Mouse (Mus musculus) heart, adult 2 months (tissue): ENCODE measurements around the gene Plekhm3. TPM values are rescaled to one million over a fixed set of nuclear protein-coding genes. Genes with fewer than 3 reads are reported as not detected.

Source experiments
- DNase-seq, 2 experiments: peaks; one replicate each; pipeline ENCODE4 v3.0.0; 2021
- H3K27ac ChIP-seq: fragments of 200-600 bp; 2 replicates; pipeline ENCODE4 v1.8.1; 2022
- H3K27me3 ChIP-seq: fragments of 200-500 bp; 2 replicates; pipeline ENCODE4 v1.6.1; 2012; ENCODE audit warnings: mild to moderate bottlenecking, low read length, inconsistent platforms, mixed read lengths; ENCODE audit not compliant: control insufficient read depth, insufficient read depth
- H3K36me3 ChIP-seq: fragments of 200-500 bp; 2 replicates; pipeline ENCODE4 v1.6.1; 2012; ENCODE audit warnings: low read length, inconsistent platforms; ENCODE audit not compliant: control insufficient read depth, insufficient read depth
- H3K4me1 ChIP-seq: fragments of 200-500 bp; 2 replicates; pipeline ENCODE4 v1.6.1; 2011; ENCODE audit warnings: low read length; ENCODE audit not compliant: control insufficient read depth, insufficient read depth
- H3K4me3 ChIP-seq: fragments of 200-600 bp; 2 replicates; pipeline ENCODE4 v1.8.1; 2022
- H3K79me2 ChIP-seq: fragments of 200-500 bp; replicated peaks from 2 replicates; pipeline ENCODE4 v1.6.1; 2012; ENCODE audit warnings: mild to moderate bottlenecking, inconsistent platforms, low read length, moderate library complexity, mixed read lengths; ENCODE audit not compliant: control insufficient read depth, insufficient read depth
- H3K9ac ChIP-seq: fragments of 200-500 bp; 2 replicates; pipeline ENCODE4 v1.6.1; 2012; ENCODE audit warnings: low read depth, mild to moderate bottlenecking, control low read depth, inconsistent platforms, low read length, mixed read lengths
- CTCF ChIP-seq: fragments of 200-600 bp; IDR thresholded peaks from 2 replicates; pipeline ENCODE4 v1.8.1; 2022; ENCODE audit warnings: antibody characterized with exemption, mild to moderate bottlenecking, moderate library complexity
- EP300 ChIP-seq: fragments of 200-500 bp; IDR thresholded peaks from 2 replicates; pipeline ENCODE4 v1.6.1; 2011; ENCODE audit warnings: low read depth, low read length, control low read depth; ENCODE audit not compliant: insufficient read depth
- POLR2A ChIP-seq: fragments of 200-500 bp; IDR thresholded peaks from 2 replicates; pipeline ENCODE4 v1.6.1; 2011; ENCODE audit warnings: mild to moderate bottlenecking, low read depth, low read length, control low read depth; ENCODE audit not compliant: insufficient read depth
- WGBS: fragments of 180-500 bp; shearing (Covaris S2); methylation state at CpG from one replicate; pipeline ENCODE4 v1.1.7; 2018; 5-methylcytosine and 5-hydroxymethylcytosine counted together
- intact Hi-C: fragments of 180-260 bp; cut with DNase I; formaldehyde crosslinking; loops from one replicate; pipeline ENCODE4 v1.15.1; 2025
- polyA plus RNA-seq: library from polyadenylated mRNA; depleted of rRNA; stranded (reverse); fragments of >200 nt; gene quantifications from 2 replicates; pipeline ENCODE4 v1.2.3, GENCODE M21; 2012
- total RNA-seq, 2 experiments: library from RNA; stranded (reverse); gene quantifications; 2 replicates each; pipeline ENCODE4 v1.2.3; 2021

The Plekhm3 gene
- total and polyA plus RNA-seq, 3 experiments = 3.3 to 6.9 (median 6.8) TPM

DNA sequence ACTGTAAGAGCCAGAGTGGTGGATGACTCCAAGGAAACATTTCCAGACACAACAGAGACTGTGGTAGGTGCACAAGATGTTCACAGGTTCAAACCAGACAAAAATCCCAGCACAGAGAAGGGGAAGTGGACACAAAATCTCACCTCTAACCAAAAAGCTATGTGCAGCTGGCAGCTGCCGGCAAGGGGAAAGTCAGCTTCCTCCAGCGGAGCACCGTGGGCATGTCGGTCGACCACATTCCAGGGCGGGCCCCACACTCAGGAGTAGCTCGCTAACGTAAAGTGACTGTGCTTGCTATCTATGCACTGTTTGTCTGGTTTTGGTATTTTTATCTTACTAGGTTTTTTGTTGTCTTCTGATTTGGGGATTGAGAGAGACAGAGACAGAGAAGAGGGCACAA is 7.2 kb downstream of the Plekhm3 start:
- no peaks in the 10 kb centered on the region for H3K27me3 ChIP-seq
- H3K79me2 ChIP-seq = peaks cover 2% of the 10 kb centered on the region; the same call in 1 of the 2 replicates
- no peaks in the 10 kb centered on the region; the same call in 1 of the 2 replicates for H3K36me3 ChIP-seq
- H3K4me1 ChIP-seq = peaks cover 1% of the 10 kb centered on the region; the same call in 1 of the 2 replicates
- no peak for TF ChIP-seq EP300
- no peak for TF ChIP-seq POLR2A
- H3K4me3 ChIP-seq = no peak overlapping the region
- WGBS = 69% methylated on average over 8 of the region's 8 CpGs
- no peak overlapping the region for H3K9ac ChIP-seq
- no peak for DNase-seq
- intact Hi-C loops = no loop called here
- no peak overlapping the region for H3K27ac ChIP-seq

DNA sequence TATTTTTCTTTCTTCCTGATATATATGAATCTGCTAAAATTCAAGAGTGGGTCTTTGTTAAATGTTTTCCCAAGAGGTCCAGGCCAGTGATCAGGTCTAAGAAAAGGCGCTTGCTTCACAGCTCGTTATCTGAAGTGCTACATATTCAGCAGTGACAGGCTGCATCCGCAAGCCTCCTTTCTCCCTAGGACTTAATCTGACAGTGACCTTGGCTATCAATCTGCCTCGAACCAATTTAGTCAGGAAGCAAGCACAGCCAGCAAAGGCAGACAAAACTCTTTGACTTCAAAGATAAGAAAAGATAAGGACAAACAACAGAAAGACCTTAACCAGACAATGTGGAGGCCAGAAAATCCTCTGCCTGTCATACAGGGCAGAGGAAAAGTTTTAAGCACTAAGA is 10.5 kb downstream of the Plekhm3 start:
- H3K9ac ChIP-seq = no peak overlapping the region
- WGBS = 27% methylated on average over 4 of the region's 4 CpGs
- peaks cover 1% of the 10 kb centered on the region; the same call in 1 of the 2 replicates for H3K4me1 ChIP-seq
- intact Hi-C loops = no loop called here
- no peak overlapping the region for H3K27ac ChIP-seq
- H3K27me3 ChIP-seq = no peaks in the 10 kb centered on the region
- H3K4me3 ChIP-seq = no peak overlapping the region
- H3K79me2 ChIP-seq = peaks cover 2% of the 10 kb centered on the region; the same call in 1 of the 2 replicates
- H3K36me3 ChIP-seq = no peaks in the 10 kb centered on the region; the same call in 1 of the 2 replicates
- TF ChIP-seq CTCF = no peak
- no peak for TF ChIP-seq EP300
- no peak for TF ChIP-seq POLR2A
- DNase-seq = no peak

DNA sequence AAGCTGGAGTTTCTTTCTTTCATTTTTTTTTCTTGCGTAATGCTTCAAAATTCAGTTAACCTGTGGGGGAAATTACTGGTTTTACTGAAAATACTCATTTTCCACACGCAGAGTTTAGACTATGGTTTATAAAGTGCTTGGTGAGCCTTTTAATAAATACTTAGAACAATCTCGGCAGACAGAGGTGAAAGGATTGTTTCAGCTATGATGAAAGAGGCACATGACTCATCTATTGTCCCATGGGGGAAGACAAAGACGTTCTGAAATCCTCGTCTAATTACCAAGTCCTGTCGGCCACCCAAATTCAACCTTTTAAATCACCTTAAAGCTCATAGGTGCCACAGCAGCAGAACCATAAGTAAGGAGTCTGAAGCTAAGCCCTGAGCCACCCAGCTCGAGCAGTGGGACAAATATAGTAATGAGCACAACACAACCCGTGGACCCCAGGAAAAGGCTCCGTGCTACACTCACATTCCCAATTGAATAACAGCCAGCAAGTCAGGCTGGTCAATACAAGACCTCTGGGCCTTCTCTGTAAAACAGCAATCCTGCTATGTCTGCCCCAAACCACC is 11.3 kb downstream of the Plekhm3 start:
- Histone ChIP-seq H3K79me2 (peaks cover 2% of the 10 kb centered on the region; the same call in 1 of the 2 replicates), H3K4me3 (no peak overlapping the region), H3K27me3 (no peaks in the 10 kb centered on the region), H3K27ac (no peak overlapping the region), H3K9ac (no peak overlapping the region), H3K4me1 (peaks cover 1% of the 10 kb centered on the region; the same call in 1 of the 2 replicates), H3K36me3 (no peaks in the 10 kb centered on the region; the same call in 1 of the 2 replicates)
- 49% methylated on average over 9 of the region's 9 CpGs for WGBS
- no peak for DNase-seq
- no peak for TF ChIP-seq EP300
- TF ChIP-seq CTCF = no peak
- TF ChIP-seq POLR2A = no peak
- intact Hi-C loops = no loop called here

DNA sequence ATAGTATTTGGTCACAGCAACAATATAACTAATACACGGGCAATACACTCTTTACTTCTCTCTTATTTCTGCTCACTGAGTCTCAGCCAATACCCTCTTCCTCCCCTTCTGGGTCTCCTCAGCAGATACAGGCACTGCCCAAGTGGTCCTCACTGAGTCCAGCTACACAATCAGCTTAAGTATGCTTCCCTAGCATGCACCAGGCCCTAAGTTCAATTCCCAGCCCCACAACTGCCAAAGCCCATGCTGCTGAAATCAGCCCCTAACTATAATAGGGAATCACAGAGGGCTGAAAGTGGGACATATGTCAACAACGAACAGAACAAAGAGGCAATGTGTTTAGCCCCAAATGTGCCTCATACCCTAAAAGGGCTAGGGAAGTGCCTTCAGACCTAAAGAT is 11.9 kb downstream of the Plekhm3 start:
- Histone ChIP-seq H3K9ac (no peak overlapping the region), H3K27ac (no peak overlapping the region), H3K36me3 (no peaks in the 10 kb centered on the region; the same call in 1 of the 2 replicates), H3K4me1 (peaks cover 1% of the 10 kb centered on the region; the same call in 1 of the 2 replicates), H3K4me3 (no peak overlapping the region), H3K79me2 (peaks cover 2% of the 10 kb centered on the region; the same call in 1 of the 2 replicates), H3K27me3 (no peaks in the 10 kb centered on the region)
- no peak for DNase-seq
- intact Hi-C loops = no loop called here
- TF ChIP-seq POLR2A = no peak
- no peak for TF ChIP-seq CTCF
- no peak for TF ChIP-seq EP300
- 84% methylated on average over 2 of the region's 2 CpGs for WGBS

DNA sequence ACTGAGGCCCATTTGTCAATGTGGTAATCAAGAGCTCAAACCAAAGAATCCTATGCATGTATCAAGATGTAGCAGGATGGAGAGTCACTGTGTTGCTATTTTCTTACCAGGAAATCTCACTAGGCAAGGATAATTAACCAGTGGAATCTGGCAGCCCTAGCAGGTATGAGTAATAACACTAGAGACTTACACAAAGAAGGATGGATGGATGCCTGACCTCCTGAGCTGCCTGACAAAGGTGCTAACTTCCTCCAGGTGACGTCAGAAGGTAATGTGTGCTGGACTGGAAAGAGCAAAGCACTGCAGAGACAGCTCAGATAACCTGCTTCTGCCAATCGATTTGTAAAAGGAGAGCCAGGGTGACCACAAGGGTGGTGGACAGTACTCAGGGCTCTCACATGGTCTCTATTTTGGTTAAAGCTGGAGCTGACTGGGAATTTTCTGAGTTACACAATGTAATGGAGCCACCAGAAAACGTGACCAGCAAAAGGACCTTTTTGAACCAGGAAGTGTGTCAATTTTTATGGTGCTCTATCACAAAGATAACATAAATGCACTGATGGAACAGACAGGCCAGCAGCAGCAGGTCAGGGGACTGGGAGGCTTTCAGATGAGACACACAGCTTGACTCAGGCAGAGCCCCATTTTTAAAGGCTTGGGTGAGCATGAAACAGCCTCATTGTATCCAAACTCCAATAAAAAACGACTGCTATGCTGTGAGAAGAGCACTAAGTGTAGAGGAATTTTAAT is 14.4 kb downstream of the Plekhm3 start:
- Histone ChIP-seq H3K27ac (no peak overlapping the region), H3K79me2 (peaks cover 2% of the 10 kb centered on the region; the same call in 1 of the 2 replicates), H3K9ac (no peak overlapping the region), H3K27me3 (no peaks in the 10 kb centered on the region), H3K36me3 (no peaks in the 10 kb centered on the region; the same call in 1 of the 2 replicates), H3K4me1 (peaks cover 1% of the 10 kb centered on the region; the same call in 1 of the 2 replicates), H3K4me3 (no peak overlapping the region)
- intact Hi-C loops = no loop called here
- WGBS = 76% methylated on average over 4 of the region's 4 CpGs
- no peak for DNase-seq
- TF ChIP-seq EP300 = no peak
- TF ChIP-seq POLR2A = no peak
- TF ChIP-seq CTCF = no peak

DNA sequence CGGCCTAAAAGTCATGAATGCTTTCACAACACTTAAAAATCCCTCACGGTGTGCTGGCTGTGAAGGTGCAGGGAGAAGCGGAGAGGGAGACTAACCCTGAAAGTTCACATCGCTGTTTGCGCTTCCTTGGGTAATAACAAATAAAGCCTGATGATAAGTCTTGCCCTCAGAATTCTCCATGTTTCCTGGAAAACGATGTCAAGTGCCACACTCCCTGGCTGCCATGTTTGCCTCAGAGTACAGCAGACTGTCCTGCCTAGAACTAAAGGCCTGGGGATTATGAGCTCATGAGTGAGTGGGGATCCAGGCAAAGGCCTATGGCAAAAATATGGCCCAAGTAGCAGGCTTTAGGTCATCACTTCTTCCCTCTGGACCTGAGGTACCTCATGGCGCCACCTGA is 17.7 kb downstream of the Plekhm3 start:
- DNase-seq = no peak
- Histone ChIP-seq H3K4me1 (no peaks in the 10 kb centered on the region), H3K4me3 (no peak overlapping the region), H3K27ac (no peak overlapping the region), H3K27me3 (no peaks in the 10 kb centered on the region), H3K36me3 (peaks cover 5% of the 10 kb centered on the region; the same call in 1 of the 2 replicates), H3K79me2 (no peaks in the 10 kb centered on the region), H3K9ac (no peak overlapping the region)
- TF ChIP-seq POLR2A (no peak), EP300 (no peak), CTCF (no peak)
- intact Hi-C loops = no loop called here
- WGBS = 89% methylated on average over 7 of the region's 7 CpGs
